Comparison of ENCODE assay signal across 17 mouse cellular contexts in genomic region chr2:124322528-124323215, GRCm38 (mm10).
DNase-seq lines count a peak whose midpoint lies in the region.
"Had no signal": no experiment of that assay in that cellular context is flagged by ENCODE, and none has a peak within 500 bp of the region (broad histone marks: within the 10 kb centered on the region; RNA-seq: fewer than 3 reads in every experiment).

No protein-coding gene starts in this region.

- DNase-seq in adrenal gland, adult (ENCODE audit: inconsistent age in 2 of 2, low spot score in 1 of 2): peak; percentile 12 to 57
- DNase-seq in adrenal gland, adult 18-20 months (ENCODE audit: low spot score in 2 of 2): no peak
- peak; percentile 47 for DNase-seq in 3T3-L1 (ENCODE audit: low read depth, low spot score)
- peak; percentile 12 for DNase-seq in adrenal gland, postnatal 10 days
- peak; percentile 8 to 17 for DNase-seq in adrenal gland, postnatal 36 days
- no peak for DNase-seq in layer of hippocampus, postnatal 25 days (ENCODE audit: extremely low spot score in 1 of 2, low spot score in 1 of 2)
- no peak for DNase-seq in right cerebral cortex, postnatal 10 days (ENCODE audit: low spot score in 2 of 2)
- no peak for DNase-seq in lung, adult 18-20 months
- DNase-seq: B cell, adult 2 months; cerebellum, adult 11-12 months; cerebellum, adult 8-10 months; cerebellum, postnatal 10 days; cerebellum, postnatal 36 days; embryo, embryonic 11 days; gastrocnemius, postnatal 10 days; gastrocnemius, postnatal 36 days; heart, adult 11 months had no signal

Comparison
In these comparisons a context has a peak if more than half of its experiments do, and no peak if none do; other contexts are left out.
1. DNase-seq: peak in adrenal gland, adult (2 of 2), 3T3-L1 (single experiment), adrenal gland, postnatal 10 days (single experiment) and adrenal gland, postnatal 36 days (2 of 2); none in adrenal gland, adult 18-20 months (0 of 2), layer of hippocampus, postnatal 25 days (0 of 2), right cerebral cortex, postnatal 10 days (0 of 2) and lung, adult 18-20 months (0 of 2).